In the genomic region with DNA sequence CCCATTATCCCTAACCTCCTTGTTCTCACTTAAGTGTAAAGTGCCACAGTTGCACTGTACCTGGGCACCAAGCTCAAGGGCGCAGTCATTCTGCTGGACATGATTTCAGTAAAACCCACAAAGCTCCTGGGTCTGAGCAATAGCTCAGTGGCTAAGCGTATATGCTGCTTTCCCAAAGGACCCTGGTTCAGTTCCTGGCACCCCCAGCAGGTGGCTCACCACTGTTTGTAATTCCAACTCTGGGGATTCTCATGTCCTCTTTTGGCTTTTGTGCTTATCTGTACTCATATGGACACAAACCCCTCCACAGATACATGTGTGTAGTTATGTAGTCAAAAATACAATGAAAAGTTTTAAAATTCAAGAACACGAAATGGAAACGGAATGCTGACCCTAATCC, we compare ENCODE assay signal across 14 mouse cellular contexts. TPM values are rescaled to one million over a fixed set of nuclear protein-coding genes. Genes with fewer than 3 reads are reported as not detected.
DNase-seq lines count a peak whose midpoint lies in the region; ATAC-seq and TF ChIP-seq lines count a peak whose summit lies in the region.
"Had no signal": no experiment of that assay in that cellular context is flagged by ENCODE, and none has a peak within 500 bp of the region (broad histone marks: within the 10 kb centered on the region; RNA-seq: fewer than 3 reads in every experiment).

No protein-coding gene starts in this region.

- no peaks in the 10 kb centered on the region for H3K27me3 ChIP-seq in kidney, postnatal 0 days (ENCODE audit: insufficient read depth, low read length)
- H3K27me3 ChIP-seq in hindbrain, embryonic 14.5 days (ENCODE audit: control insufficient read depth, insufficient read depth, low read length) = no peaks in the 10 kb centered on the region

- no peak overlapping the region for H3K4me2 ChIP-seq in kidney, postnatal 0 days (ENCODE audit: low read length)
- H3K4me2 ChIP-seq in hindbrain, embryonic 14.5 days (replicated peaks) = no peak overlapping the region

- TF ChIP-seq CTCF in kidney, postnatal 0 days (IDR thresholded peaks at IDR 0.05; ENCODE audit: low read depth) = peak; percentile 27; the same call in 1 of the 2 replicates

- H3K9me3 ChIP-seq in kidney, postnatal 0 days (replicated peaks; ENCODE audit: low read length) = no peaks in the 10 kb centered on the region
- H3K9me3 ChIP-seq in hindbrain, embryonic 14.5 days (ENCODE audit: control insufficient read depth, low read length) = no peaks in the 10 kb centered on the region

- H3K36me3 ChIP-seq in kidney, postnatal 0 days (ENCODE audit: insufficient read depth, low read length) = no peaks in the 10 kb centered on the region
- H3K36me3 ChIP-seq in hindbrain, embryonic 14.5 days (replicated peaks; ENCODE audit: control insufficient read depth, insufficient read depth) = no peaks in the 10 kb centered on the region

- H3K4me1 ChIP-seq in kidney, postnatal 0 days (replicated peaks; ENCODE audit: insufficient read depth, low read length) = no peaks in the 10 kb centered on the region
- no peaks in the 10 kb centered on the region for H3K4me1 ChIP-seq in hindbrain, embryonic 14.5 days (replicated peaks; ENCODE audit: control insufficient read depth, insufficient read depth, low read length)

- 87% methylated on average over 4 of the region's 4 CpGs for WGBS in kidney, postnatal 0 days
- WGBS in hindbrain, embryonic 14.5 days = 79% methylated on average over 4 of the region's 4 CpGs

- no peak for ATAC-seq in kidney, postnatal 0 days (replicated peaks; ENCODE audit: low FRiP score, low read depth)
- no peak for ATAC-seq in hindbrain, embryonic 14.5 days (ENCODE audit: low FRiP score)
- ATAC-seq: activated CD4-positive, CD25-positive, alpha-beta regulatory T cell, adult 4 months had no signal

- no peak overlapping the region for H3K9ac ChIP-seq in kidney, postnatal 0 days (ENCODE audit: low read depth, low read length)
- no peak overlapping the region for H3K9ac ChIP-seq in hindbrain, embryonic 14.5 days

- no peak overlapping the region for H3K27ac ChIP-seq in kidney, postnatal 0 days
- no peak overlapping the region for H3K27ac ChIP-seq in hindbrain, embryonic 14.5 days

- H3K4me3 ChIP-seq in kidney, postnatal 0 days (replicated peaks; ENCODE audit: low read depth, low read length) = no peak overlapping the region
- no peak overlapping the region for H3K4me3 ChIP-seq in hindbrain, embryonic 14.5 days (replicated peaks; ENCODE audit: low read length)
- H3K4me3 ChIP-seq: erythroblast, embryonic 14.5 days had no signal

- no peak for DNase-seq in kidney, postnatal 0 days (ENCODE audit: low spot score)
- DNase-seq in kidney, adult 8-10 months = no peak
- peak; percentile 4 for DNase-seq in ovary, postnatal 36 days (ENCODE audit: low spot score)
- DNase-seq in ovary, adult 18-20 months (ENCODE audit: low spot score) = no peak
- DNase-seq in R1 (ENCODE audit: low read depth, low spot score) = peak; percentile 57
- DNase-seq in thymus, postnatal 25 days = peak; percentile 14
- DNase-seq in hindbrain, embryonic 14.5 days (ENCODE audit: low spot score) = no peak
- DNase-seq: cerebellum, adult 11 months; gastrocnemius, postnatal 14 days; retina, postnatal 1 day had no signal

RNA-seq across cellular contexts. Expression of a gene that starts 21.3 kb away (rescaled TPM):
- polyA plus RNA-seq in kidney, postnatal 0 days (2015; fragmentation: Nextera tagmentation; extraction: Ambion mirVana) = not detected in 2 replicates
- polyA plus RNA-seq in hindbrain, embryonic 14.5 days (2014; fragmentation: Nextera tagmentation; extraction: Ambion mirVana) = not detected in 2 replicates
- polyA plus RNA-seq: activated CD4-positive, CD25-positive, alpha-beta regulatory T cell, adult 4 months; erythroblast, embryonic 14.5 days; large intestine, adult 2 months; liver, embryonic 16.5 days had no signal

RNA-seq across cellular contexts. Expression of a gene that starts 44.3 kb away (rescaled TPM):
- polyA plus RNA-seq in kidney, postnatal 0 days (2015; fragmentation: Nextera tagmentation; extraction: Ambion mirVana) = 24.0 and 24.2 TPM in 2 replicates
- polyA plus RNA-seq in hindbrain, embryonic 14.5 days (2014; fragmentation: Nextera tagmentation; extraction: Ambion mirVana) = 8.7 and 10.5 TPM in 2 replicates

RNA-seq across cellular contexts. Expression of a gene that starts 54.4 kb away (rescaled TPM):
- polyA plus RNA-seq in kidney, postnatal 0 days (2015; fragmentation: Nextera tagmentation; extraction: Ambion mirVana) = 8.2 and 9.4 TPM in 2 replicates
- 6.4 TPM in 2 replicates for polyA plus RNA-seq in hindbrain, embryonic 14.5 days (2014; fragmentation: Nextera tagmentation; extraction: Ambion mirVana)

Comparison
In these comparisons a context has a peak if more than half of its experiments do, and no peak if none do; other contexts are left out.
1. DNase-seq: peak in ovary, postnatal 36 days (single experiment), R1 (single experiment) and thymus, postnatal 25 days (single experiment); none in kidney, postnatal 0 days (single experiment), kidney, adult 8-10 months (0 of 2), ovary, adult 18-20 months (single experiment) and hindbrain, embryonic 14.5 days (single experiment).